Mouse (Mus musculus): ENCODE data around the gene Plekhj1. TPM values are rescaled to one million over a fixed set of nuclear protein-coding genes. Genes with fewer than 3 reads are reported as not detected.

Gene Plekhj1
- polyA plus RNA-seq, 1 experiment from 2014 or later, result 156 TPM

GRCm38 (mm10) chr10:80784302-80784701, 14.1 kb downstream of the Plekhj1 start:
- no peaks in the 10 kb centered on the region for H3K4me1 ChIP-seq
- no peak overlapping the region for H3K4me2 ChIP-seq
- H3K9me3 ChIP-seq, result no peaks in the 10 kb centered on the region
- no peak overlapping the region for H3K27ac ChIP-seq
- WGBS, result 97% methylated on average over 2 of the region's 2 CpGs
- no peak overlapping the region for H3K9ac ChIP-seq
- no peak overlapping the region for H3K4me3 ChIP-seq (replicated peaks)
- H3K36me3 ChIP-seq (replicated peaks), result peaks cover 99% of the 10 kb centered on the region
- ATAC-seq (ENCODE audit: low FRiP score), result no peak
- H3K27me3 ChIP-seq, result no peaks in the 10 kb centered on the region

- no peak overlapping the region for H3K4me3 ChIP-seq (replicated peaks)
- ATAC-seq (ENCODE audit: low FRiP score), result no peak
- H3K27me3 ChIP-seq, result no peaks in the 10 kb centered on the region
- no peak overlapping the region for H3K4me2 ChIP-seq
- no peaks in the 10 kb centered on the region for H3K4me1 ChIP-seq
- H3K27ac ChIP-seq, result no peak overlapping the region
- no peak overlapping the region for H3K9ac ChIP-seq
- H3K9me3 ChIP-seq, result no peaks in the 10 kb centered on the region
- peaks cover 99% of the 10 kb centered on the region for H3K36me3 ChIP-seq (replicated peaks)
Observed at GRCm38 (mm10) chr10:80779565-80779964, 18.9 kb downstream of the Plekhj1 start.

- Histone ChIP-seq H3K4me3 (replicated peaks) (no peak overlapping the region), H3K9me3 (no peaks in the 10 kb centered on the region), H3K4me2 (no peak overlapping the region), H3K27me3 (no peaks in the 10 kb centered on the region), H3K36me3 (replicated peaks) (peaks cover 99% of the 10 kb centered on the region), H3K4me1 (no peaks in the 10 kb centered on the region), H3K9ac (no peak overlapping the region), H3K27ac (no peak overlapping the region)
- ATAC-seq (ENCODE audit: low FRiP score), result no peak
- 98% methylated on average over 5 of the region's 5 CpGs for WGBS
Observed at GRCm38 (mm10) chr10:80777123-80777522, 21.3 kb downstream of the Plekhj1 start.

- 90% methylated on average over 6 of the region's 6 CpGs for WGBS
- no peak for ATAC-seq (ENCODE audit: low FRiP score)
- Histone ChIP-seq H3K27ac (no peak overlapping the region), H3K27me3 (no peaks in the 10 kb centered on the region), H3K9me3 (no peaks in the 10 kb centered on the region), H3K4me1 (no peaks in the 10 kb centered on the region), H3K36me3 (replicated peaks) (peaks cover 99% of the 10 kb centered on the region), H3K4me3 (replicated peaks) (no peak overlapping the region), H3K9ac (no peak overlapping the region), H3K4me2 (no peak overlapping the region)
Observed at GRCm38 (mm10) chr10:80776358-80776869, 22.0 kb downstream of the Plekhj1 start.

GRCm38 (mm10) chr10:80775731-80776130, 22.7 kb downstream of the Plekhj1 start:
- H3K4me3 ChIP-seq (replicated peaks), result no peak overlapping the region
- no peak for ATAC-seq (ENCODE audit: low FRiP score)
- H3K27ac ChIP-seq, result no peak overlapping the region
- no peak overlapping the region for H3K4me2 ChIP-seq
- no peaks in the 10 kb centered on the region for H3K27me3 ChIP-seq
- no peaks in the 10 kb centered on the region for H3K4me1 ChIP-seq
- peaks cover 99% of the 10 kb centered on the region for H3K36me3 ChIP-seq (replicated peaks)
- no peaks in the 10 kb centered on the region for H3K9me3 ChIP-seq
- WGBS, result 95% methylated on average over 4 of the region's 4 CpGs
- no peak overlapping the region for H3K9ac ChIP-seq

GRCm38 (mm10) chr10:80774981-80775380, 23.4 kb downstream of the Plekhj1 start:
- Histone ChIP-seq H3K9me3 (no peaks in the 10 kb centered on the region), H3K27me3 (no peaks in the 10 kb centered on the region), H3K36me3 (replicated peaks) (peaks cover 100% of the 10 kb centered on the region), H3K4me2 (no peak overlapping the region), H3K4me3 (replicated peaks) (no peak overlapping the region), H3K9ac (no peak overlapping the region), H3K27ac (no peak overlapping the region), H3K4me1 (no peaks in the 10 kb centered on the region)
- 86% methylated on average over 4 of the region's 4 CpGs for WGBS
- ATAC-seq (ENCODE audit: low FRiP score), result no peak

- no peaks in the 10 kb centered on the region for H3K4me1 ChIP-seq
- H3K4me2 ChIP-seq, result no peak overlapping the region
- 70% methylated on average over 2 of the region's 2 CpGs for WGBS
- no peaks in the 10 kb centered on the region for H3K27me3 ChIP-seq
- H3K4me3 ChIP-seq (replicated peaks), result no peak overlapping the region
- H3K36me3 ChIP-seq (replicated peaks), result peaks cover 100% of the 10 kb centered on the region
- H3K9ac ChIP-seq, result no peak overlapping the region
- H3K9me3 ChIP-seq, result no peaks in the 10 kb centered on the region
- peak overlapping the region; percentile 42; the same call in 1 of the 2 replicates for H3K27ac ChIP-seq
- peak; percentile 69 for ATAC-seq (ENCODE audit: low FRiP score)
Observed at GRCm38 (mm10) chr10:80774549-80774948, 23.9 kb downstream of the Plekhj1 start.

- Histone ChIP-seq H3K4me3 (replicated peaks) (no peak overlapping the region), H3K9ac (no peak overlapping the region), H3K27ac (no peak overlapping the region; the same call in 1 of the 2 replicates), H3K36me3 (replicated peaks) (peaks cover 97% of the 10 kb centered on the region), H3K9me3 (no peaks in the 10 kb centered on the region), H3K4me2 (no peak overlapping the region), H3K4me1 (no peaks in the 10 kb centered on the region), H3K27me3 (no peaks in the 10 kb centered on the region)
- WGBS, result 88% methylated on average over 5 of the region's 5 CpGs
- ATAC-seq (ENCODE audit: low FRiP score), result no peak
Observed at GRCm38 (mm10) chr10:80773816-80774215, 24.6 kb downstream of the Plekhj1 start.

- WGBS, result 91% methylated on average over 6 of the region's 6 CpGs
- Histone ChIP-seq H3K9me3 (no peaks in the 10 kb centered on the region), H3K4me3 (replicated peaks) (no peak overlapping the region), H3K9ac (no peak overlapping the region), H3K27ac (no peak overlapping the region), H3K4me1 (no peaks in the 10 kb centered on the region), H3K4me2 (no peak overlapping the region), H3K27me3 (no peaks in the 10 kb centered on the region), H3K36me3 (replicated peaks) (peaks cover 85% of the 10 kb centered on the region)
- ATAC-seq (ENCODE audit: low FRiP score), result no peak
Observed at GRCm38 (mm10) chr10:80768365-80768764, 30.1 kb downstream of the Plekhj1 start.

- no peaks in the 10 kb centered on the region for H3K27me3 ChIP-seq
- H3K9ac ChIP-seq, result no peak overlapping the region
- no peak overlapping the region for H3K4me3 ChIP-seq (replicated peaks)
- ATAC-seq (ENCODE audit: low FRiP score), result no peak
- no peaks in the 10 kb centered on the region for H3K9me3 ChIP-seq
- H3K4me2 ChIP-seq, result no peak overlapping the region
- H3K27ac ChIP-seq, result no peak overlapping the region; the same call in 1 of the 2 replicates
- peaks cover 64% of the 10 kb centered on the region for H3K36me3 ChIP-seq (replicated peaks)
- WGBS, result 85% methylated on average over 10 of the region's 10 CpGs
- peaks cover 5% of the 10 kb centered on the region; the same call in 1 of the 2 replicates for H3K4me1 ChIP-seq
Observed at GRCm38 (mm10) chr10:80766161-80766815, 32.1 kb downstream of the Plekhj1 start.

- no peaks in the 10 kb centered on the region for H3K9me3 ChIP-seq
- 98% methylated on average over 2 of the region's 2 CpGs for WGBS
- H3K36me3 ChIP-seq (replicated peaks), result peaks cover 59% of the 10 kb centered on the region
- no peak overlapping the region for H3K4me2 ChIP-seq
- ATAC-seq (ENCODE audit: low FRiP score), result no peak
- H3K9ac ChIP-seq, result no peak overlapping the region
- H3K27ac ChIP-seq, result no peak overlapping the region; the same call in 1 of the 2 replicates
- H3K4me1 ChIP-seq, result peaks cover 10% of the 10 kb centered on the region; the same call in 1 of the 2 replicates
- no peak overlapping the region for H3K4me3 ChIP-seq (replicated peaks)
- no peaks in the 10 kb centered on the region for H3K27me3 ChIP-seq
Observed at GRCm38 (mm10) chr10:80765746-80766145, 32.7 kb downstream of the Plekhj1 start.

GRCm38 (mm10) chr10:80763502-80763901, 34.9 kb downstream of the Plekhj1 start:
- H3K27me3 ChIP-seq, result no peaks in the 10 kb centered on the region
- no peak for ATAC-seq (ENCODE audit: low FRiP score)
- WGBS, result 96% methylated on average over 2 of the region's 2 CpGs

GRCm38 (mm10) chr10:80761821-80762220, 36.6 kb downstream of the Plekhj1 start:
- ATAC-seq (ENCODE audit: low FRiP score), result no peak
- Histone ChIP-seq H3K27ac (no peak overlapping the region), H3K9ac (no peak overlapping the region), H3K4me1 (peaks cover 41% of the 10 kb centered on the region), H3K9me3 (no peaks in the 10 kb centered on the region), H3K4me3 (replicated peaks) (no peak overlapping the region), H3K4me2 (no peak overlapping the region), H3K36me3 (replicated peaks) (peaks cover 24% of the 10 kb centered on the region), H3K27me3 (no peaks in the 10 kb centered on the region)
- WGBS, result 81% methylated on average over 3 of the region's 3 CpGs

More at GRCm38 (mm10) chr10:80763502-80763901, 34.9 kb downstream of the Plekhj1 start:
- Histone ChIP-seq H3K4me2 (no peak overlapping the region), H3K9ac (no peak overlapping the region), H3K4me3 (replicated peaks) (no peak overlapping the region), H3K27ac (no peak overlapping the region), H3K9me3 (no peaks in the 10 kb centered on the region), H3K4me1 (peaks cover 25% of the 10 kb centered on the region; the same call in 1 of the 2 replicates), H3K36me3 (replicated peaks) (peaks cover 39% of the 10 kb centered on the region)

Measured in forebrain, embryonic 12.5 days (tissue).